Mouse (Mus musculus) forebrain, embryonic 10.5 days (tissue): Measurements from ENCODE around the gene Mlxip. TPM values are rescaled to one million over a fixed set of nuclear protein-coding genes. Genes with fewer than 3 reads are reported as not detected.

Source experiments
- DNase-seq: peaks from one replicate; pipeline ENCODE4 v3.0.0-alpha.2; 2017; ENCODE audit warnings: low spot score; ENCODE audit errors: extremely low spot score
- H3K27ac ChIP-seq: fragments of 300-500 bp; sonication (generic); 2 replicates; pipeline ENCODE4 v1.5.1; 2016; ENCODE audit warnings: mild to moderate bottlenecking
- H3K27me3 ChIP-seq: fragments of 300-500 bp; sonication (generic); 2 replicates; pipeline ENCODE4 v1.6.1; 2016; ENCODE audit warnings: mild to moderate bottlenecking; ENCODE audit not compliant: poor library complexity, severe bottlenecking
- H3K36me3 ChIP-seq: fragments of 300-500 bp; sonication (generic); replicated peaks from 2 replicates; pipeline ENCODE4 v1.6.1; 2016; ENCODE audit warnings: mild to moderate bottlenecking, moderate library complexity
- H3K4me1 ChIP-seq: fragments of 300-500 bp; sonication (generic); 2 replicates; pipeline ENCODE4 v1.6.1; 2016
- H3K4me3 ChIP-seq: fragments of 300-500 bp; sonication (generic); 2 replicates; pipeline ENCODE4 v1.5.1; 2016; ENCODE audit warnings: mild to moderate bottlenecking, moderate library complexity
- H3K9me3 ChIP-seq: fragments of 300-500 bp; sonication (generic); 2 replicates; pipeline ENCODE4 v1.6.1; 2016; ENCODE audit warnings: mild to moderate bottlenecking, moderate library complexity
- WGBS: fragments of 180-500 bp; shearing (Covaris S2); methylation state at CpG from one replicate; pipeline ENCODE4 v1.1.7; 2016; 5-methylcytosine and 5-hydroxymethylcytosine counted together
- polyA plus RNA-seq: library from polyadenylated mRNA; unstranded; fragments of >200 nt; fragmentation: Nextera tagmentation; extraction: Ambion mirVana; gene quantifications from 2 replicates; pipeline ENCODE4 v1.2.1, GENCODE M21; 2016

The Mlxip gene
- polyA plus RNA-seq, 1 experiment from 2014 or later = 17.9 TPM

DNA sequence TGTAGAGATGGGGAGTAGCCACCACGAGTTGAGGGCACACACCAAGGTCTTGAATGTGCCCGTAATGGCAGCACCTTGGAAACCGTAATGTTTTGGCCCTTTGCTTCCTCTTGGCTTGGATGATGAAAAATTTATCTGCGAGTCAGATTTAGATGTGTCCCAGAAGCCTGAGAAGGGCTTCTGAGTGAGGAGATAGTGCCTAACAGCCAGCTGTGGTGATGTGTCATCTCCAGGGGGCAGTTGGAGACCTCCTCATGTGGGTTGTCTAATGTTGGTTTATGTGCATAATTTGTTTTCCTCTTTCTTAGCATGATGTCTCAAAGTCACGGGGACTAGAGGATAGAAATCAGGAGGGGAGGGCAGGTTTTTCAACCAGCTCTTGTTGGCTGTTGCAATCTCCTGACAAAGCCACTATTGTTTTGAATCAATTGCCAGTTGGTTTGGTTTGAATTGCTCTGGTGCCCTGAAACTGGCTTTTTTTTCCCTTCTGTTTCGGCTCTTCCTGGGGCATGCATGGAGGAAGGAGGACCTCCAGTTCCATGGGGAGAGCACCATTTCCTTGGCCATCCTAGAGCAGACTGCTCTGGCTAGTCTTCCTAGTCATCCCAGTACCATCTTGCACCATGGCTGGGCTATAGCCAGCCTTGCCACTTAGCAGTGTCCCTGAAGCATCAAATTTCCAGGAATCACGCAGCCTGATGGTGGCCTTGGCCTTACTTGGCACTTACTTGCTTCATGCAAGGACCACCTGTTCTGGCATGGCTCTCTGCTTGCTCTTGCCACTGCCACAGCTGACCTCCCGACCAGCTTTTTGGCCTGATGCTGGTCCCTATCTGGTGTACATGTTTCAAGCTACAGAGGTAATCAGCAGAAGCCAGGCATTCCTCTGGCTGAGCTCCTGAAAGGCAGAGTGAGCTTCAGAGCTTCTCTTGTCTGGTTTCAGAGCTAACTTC, 22.2 kb downstream of the Mlxip start:
- 67% methylated on average over 8 of the region's 8 CpGs for WGBS
- H3K36me3 ChIP-seq = no peaks in the 10 kb centered on the region
- DNase-seq = no peak
- no peaks in the 10 kb centered on the region for H3K27me3 ChIP-seq
- H3K27ac ChIP-seq = no peak overlapping the region
- H3K9me3 ChIP-seq = no peaks in the 10 kb centered on the region
- no peak overlapping the region for H3K4me3 ChIP-seq
- peaks cover 32% of the 10 kb centered on the region for H3K4me1 ChIP-seq

DNA sequence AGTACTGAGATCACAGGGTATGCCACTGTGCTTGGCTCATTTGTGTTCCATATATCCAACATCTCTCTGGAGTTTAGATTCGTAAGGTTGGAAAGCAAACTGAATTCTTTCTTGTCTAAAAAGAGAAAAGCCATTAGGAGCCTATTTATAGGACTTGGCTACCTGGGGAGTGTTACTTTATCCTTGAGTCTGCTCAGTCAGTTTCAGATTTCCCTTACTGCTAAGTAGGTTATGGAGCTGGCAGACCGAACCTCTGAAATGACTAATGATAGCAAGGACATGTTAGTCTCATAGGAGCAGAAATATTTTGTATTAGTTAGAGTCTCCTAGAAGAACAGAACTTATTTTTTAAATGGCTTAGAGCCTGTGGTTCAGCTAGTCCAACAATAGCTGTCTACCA, 29.3 kb downstream of the Mlxip start:
- WGBS = 82% methylated on average over 2 of the region's 2 CpGs
- H3K36me3 ChIP-seq = peaks cover 17% of the 10 kb centered on the region

DNA sequence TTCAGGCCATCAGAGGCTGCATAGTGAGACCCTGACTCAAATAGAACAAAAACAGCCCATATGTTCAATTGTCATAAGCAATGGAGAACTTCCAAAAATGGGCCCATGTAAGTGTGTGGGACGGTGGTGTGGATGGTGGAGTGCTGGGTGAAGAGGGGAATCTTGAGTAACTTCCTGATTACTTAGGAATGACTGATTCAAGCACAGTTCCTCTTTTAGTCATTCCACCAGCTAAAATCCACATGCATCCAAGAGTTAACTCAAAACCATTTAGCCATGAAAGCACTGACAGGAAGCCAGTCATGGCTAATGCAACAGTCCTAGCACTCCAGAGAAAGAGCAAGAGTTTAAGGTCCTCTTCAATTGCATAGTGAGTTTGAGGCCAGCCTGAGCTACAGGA, 33.0 kb downstream of the Mlxip start:
- WGBS = 95% methylated on average over 1 of the region's 1 CpGs
- Histone ChIP-seq H3K27ac (no peak overlapping the region), H3K36me3 (peaks cover 17% of the 10 kb centered on the region), H3K27me3 (no peaks in the 10 kb centered on the region), H3K9me3 (peaks cover 11% of the 10 kb centered on the region; the same call in 1 of the 2 replicates), H3K4me3 (no peak overlapping the region), H3K4me1 (no peaks in the 10 kb centered on the region)
- no peak for DNase-seq

More for the DNA sequence above, 29.3 kb downstream of the Mlxip start:
- Histone ChIP-seq H3K4me1 (peaks cover 8% of the 10 kb centered on the region), H3K27me3 (no peaks in the 10 kb centered on the region), H3K4me3 (no peak overlapping the region), H3K9me3 (peaks cover 11% of the 10 kb centered on the region; the same call in 1 of the 2 replicates), H3K27ac (no peak overlapping the region)
- no peak for DNase-seq

DNA sequence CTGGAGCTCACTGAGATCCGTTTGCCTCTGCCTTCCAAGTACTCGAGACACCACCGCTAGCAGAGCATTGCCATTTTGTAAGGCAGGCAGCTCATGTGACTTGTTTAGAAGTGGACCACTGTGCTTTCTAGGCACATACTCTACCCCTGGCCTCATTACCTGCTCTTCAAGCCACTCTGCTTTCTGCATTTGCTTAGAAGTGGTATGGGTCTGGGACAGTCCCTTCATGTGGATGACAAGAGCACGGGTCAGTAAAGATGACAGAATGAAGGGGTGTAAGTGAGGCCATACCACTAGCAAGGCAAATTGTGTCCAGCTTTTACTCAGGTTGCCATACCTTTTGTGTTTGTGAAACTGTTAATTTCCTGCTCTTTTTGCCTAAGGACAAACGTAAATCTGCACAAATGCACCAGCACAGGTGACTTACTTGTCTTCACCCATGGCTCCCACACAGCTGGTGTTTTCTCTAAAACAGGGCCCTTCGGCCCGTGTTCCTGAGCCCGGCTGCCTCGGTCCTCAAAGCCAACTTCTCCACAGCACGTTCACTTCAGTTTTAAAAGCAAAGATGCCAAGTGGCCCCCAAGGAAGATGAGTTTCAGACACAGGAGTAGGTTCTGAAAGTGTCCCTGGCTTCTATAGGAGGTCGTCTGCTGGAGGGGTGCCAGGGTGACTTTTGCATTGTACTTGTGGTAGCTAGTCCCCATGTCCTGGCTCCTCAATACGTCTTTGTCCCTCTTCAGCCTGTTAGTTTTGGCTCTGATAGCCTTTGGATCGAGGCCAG, 37.1 kb downstream of the Mlxip start:
- Histone ChIP-seq H3K4me3 (no peak overlapping the region), H3K36me3 (peaks cover 11% of the 10 kb centered on the region), H3K4me1 (peaks cover 11% of the 10 kb centered on the region), H3K27me3 (no peaks in the 10 kb centered on the region), H3K27ac (no peak overlapping the region), H3K9me3 (peaks cover 5% of the 10 kb centered on the region; the same call in 1 of the 2 replicates)
- 90% methylated on average over 13 of the region's 13 CpGs for WGBS
- no peak for DNase-seq

DNA sequence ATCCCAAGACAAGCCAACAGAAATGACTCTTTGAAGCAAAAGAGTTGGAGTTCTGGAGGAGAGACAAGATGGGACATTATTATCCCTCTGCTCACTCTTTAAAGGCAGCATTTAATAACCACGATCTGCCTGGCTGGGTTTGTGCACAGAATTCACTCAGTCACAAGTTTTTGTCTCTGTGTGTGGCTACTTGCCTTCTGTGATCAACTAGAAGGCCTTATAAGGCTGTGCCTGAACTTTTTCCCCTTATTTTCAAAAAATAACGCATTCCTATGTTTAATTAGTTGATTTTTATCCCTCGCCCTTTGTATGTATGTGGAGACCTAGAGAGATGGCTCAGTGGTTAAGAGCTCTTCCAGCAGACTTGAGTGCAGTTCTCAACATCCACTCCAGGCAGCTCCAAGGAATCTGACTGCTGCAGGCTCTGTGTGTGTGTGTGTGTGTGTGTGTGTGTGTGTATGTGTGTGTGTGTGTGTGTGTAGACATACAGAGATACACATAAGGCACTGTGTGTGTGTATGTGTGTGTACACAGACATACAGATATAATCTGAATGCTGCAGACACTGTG, 37.8 kb downstream of the Mlxip start:
- H3K4me3 ChIP-seq = no peak overlapping the region
- H3K27me3 ChIP-seq = no peaks in the 10 kb centered on the region
- peaks cover 4% of the 10 kb centered on the region for H3K36me3 ChIP-seq
- no peak overlapping the region for H3K27ac ChIP-seq
- peaks cover 11% of the 10 kb centered on the region for H3K4me1 ChIP-seq
- WGBS = 92% methylated on average over 3 of the region's 3 CpGs
- no peaks in the 10 kb centered on the region for H3K9me3 ChIP-seq
- no peak for DNase-seq

DNA sequence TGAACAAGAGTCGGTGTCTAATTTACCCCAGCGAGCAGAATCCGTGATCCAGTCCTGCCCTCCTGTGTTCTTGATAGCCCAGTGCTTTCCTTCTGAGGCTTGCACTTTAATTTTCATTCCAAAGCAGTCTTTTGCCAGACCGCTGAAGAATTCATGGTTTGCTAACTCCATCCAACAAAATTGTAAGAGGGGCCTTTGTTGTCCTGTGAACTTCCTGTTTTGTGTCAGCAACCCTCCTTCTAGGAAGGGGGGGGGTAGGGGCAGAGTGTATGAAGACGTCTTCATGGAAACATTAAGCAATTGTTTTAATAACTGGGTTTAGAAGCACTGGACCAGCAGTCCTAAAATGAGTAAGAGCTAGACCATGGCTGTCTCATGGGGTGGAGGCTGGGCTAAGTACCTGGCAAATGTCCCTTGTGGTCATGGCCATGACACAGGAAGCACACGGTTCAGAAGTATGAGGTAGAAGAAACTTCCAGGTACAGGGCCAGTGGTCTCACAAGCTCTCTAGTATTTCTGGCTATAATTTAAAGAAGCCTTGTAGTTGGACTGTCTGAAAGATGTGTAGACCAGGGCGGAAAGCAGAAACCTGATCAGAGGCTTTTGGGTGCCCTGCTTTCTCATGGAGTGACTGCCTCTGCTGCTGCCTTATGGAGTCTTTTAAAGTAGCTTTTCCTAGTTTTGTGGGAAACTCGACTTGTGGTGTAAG, 41.6 kb downstream of the Mlxip start:
- no peak for DNase-seq
- H3K9me3 ChIP-seq = no peaks in the 10 kb centered on the region
- 68% methylated on average over 8 of the region's 8 CpGs for WGBS
- no peak overlapping the region for H3K4me3 ChIP-seq
- no peaks in the 10 kb centered on the region for H3K27me3 ChIP-seq
- H3K36me3 ChIP-seq = peaks cover 10% of the 10 kb centered on the region
- H3K4me1 ChIP-seq = peaks cover 11% of the 10 kb centered on the region
- H3K27ac ChIP-seq = no peak overlapping the region

DNA sequence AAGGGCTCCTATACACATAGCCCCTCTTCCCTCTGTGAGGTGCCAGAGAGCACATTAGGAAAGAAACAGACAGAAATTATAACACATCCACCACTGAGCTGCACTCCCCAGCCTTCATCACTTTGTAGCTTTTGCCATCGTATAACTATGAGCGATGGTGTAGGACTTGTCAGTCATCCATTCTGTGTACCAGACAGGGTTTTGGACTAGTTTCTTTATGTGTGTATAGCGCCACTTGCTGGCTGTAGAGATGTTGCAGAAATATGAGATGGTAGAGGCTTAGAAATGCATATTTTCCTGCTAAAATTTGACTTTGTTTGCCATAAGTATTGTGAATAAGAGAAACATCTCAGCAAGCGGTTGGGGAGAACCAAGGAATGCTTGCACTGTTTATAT, 42.2 kb downstream of the Mlxip start:
- no peak for DNase-seq
- Histone ChIP-seq H3K36me3 (peaks cover 13% of the 10 kb centered on the region), H3K9me3 (no peaks in the 10 kb centered on the region), H3K27me3 (no peaks in the 10 kb centered on the region), H3K27ac (no peak overlapping the region), H3K4me1 (peaks cover 11% of the 10 kb centered on the region), H3K4me3 (no peak overlapping the region)
- WGBS = 54% methylated on average over 4 of the region's 4 CpGs

DNA sequence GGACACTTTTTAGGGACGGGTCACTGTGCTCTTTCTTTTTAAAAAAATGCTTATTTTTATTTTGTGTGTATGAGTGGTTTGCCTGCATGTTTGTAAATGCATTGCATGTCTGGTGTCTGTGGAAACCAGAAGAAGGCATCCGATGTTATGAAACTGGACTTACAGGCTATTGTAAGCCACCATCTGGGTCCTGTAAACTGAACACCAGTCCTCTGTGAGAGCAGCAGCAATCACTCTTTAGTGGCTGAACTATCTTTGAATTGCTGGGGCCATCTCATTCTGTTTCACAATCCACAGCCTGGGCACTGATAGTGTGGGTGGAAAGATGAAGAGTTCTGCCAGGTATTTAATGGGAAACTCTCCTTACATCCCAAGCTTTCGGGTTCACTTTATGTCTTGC, 43.8 kb downstream of the Mlxip start:
- 88% methylated on average over 3 of the region's 3 CpGs for WGBS
- no peak overlapping the region for H3K4me3 ChIP-seq
- peaks cover 29% of the 10 kb centered on the region for H3K36me3 ChIP-seq

DNA sequence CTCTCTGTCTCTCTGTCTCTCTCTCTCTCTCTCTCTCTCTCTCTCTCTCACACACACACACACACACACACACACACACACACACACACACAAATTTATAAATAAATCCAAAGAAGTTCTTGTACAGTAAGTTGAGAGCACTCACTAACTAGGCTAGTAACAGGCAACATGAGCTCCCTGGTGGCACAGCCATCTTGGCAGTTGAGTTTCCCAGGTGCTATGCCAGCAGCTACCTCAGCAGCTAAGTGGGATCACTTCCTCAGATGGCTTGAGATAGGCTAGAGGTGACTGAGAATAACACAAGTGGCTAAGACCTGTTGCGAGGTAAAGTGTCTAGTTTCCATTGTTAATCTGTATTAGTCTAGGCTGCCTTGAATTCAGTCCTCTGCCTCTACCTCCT, 44.7 kb downstream of the Mlxip start:
- WGBS = 82% methylated on average over 1 of the region's 1 CpGs
- H3K27me3 ChIP-seq = no peaks in the 10 kb centered on the region
- H3K36me3 ChIP-seq = peaks cover 35% of the 10 kb centered on the region
- no peak for DNase-seq
- no peak overlapping the region for H3K4me3 ChIP-seq
- no peaks in the 10 kb centered on the region for H3K9me3 ChIP-seq
- H3K27ac ChIP-seq = no peak overlapping the region
- peaks cover 11% of the 10 kb centered on the region for H3K4me1 ChIP-seq

More for the DNA sequence above, 43.8 kb downstream of the Mlxip start:
- DNase-seq = no peak
- Histone ChIP-seq H3K4me1 (peaks cover 11% of the 10 kb centered on the region), H3K27me3 (no peaks in the 10 kb centered on the region), H3K9me3 (no peaks in the 10 kb centered on the region), H3K27ac (no peak overlapping the region)

DNA sequence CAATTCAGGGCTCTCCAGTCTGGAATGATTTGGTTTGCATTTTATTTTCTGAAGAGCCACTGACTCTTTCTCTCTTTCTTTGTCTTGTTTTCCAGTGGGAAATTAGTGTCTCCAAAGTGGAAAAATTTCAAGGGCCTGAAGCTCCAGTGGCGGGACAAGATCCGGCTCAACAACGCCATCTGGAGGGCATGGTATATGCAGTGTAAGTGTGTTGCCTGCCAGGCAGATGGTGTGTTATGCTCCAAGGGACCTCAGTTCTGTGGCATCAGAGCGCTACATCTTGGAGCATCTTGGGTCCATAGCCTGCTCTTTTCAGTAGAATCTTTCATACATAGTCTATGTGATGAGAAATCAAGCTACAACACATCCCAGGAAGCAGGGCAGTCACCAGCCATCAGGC, 45.3 kb downstream of the Mlxip start:
- Histone ChIP-seq H3K27ac (no peak overlapping the region), H3K9me3 (no peaks in the 10 kb centered on the region), H3K4me1 (peaks cover 11% of the 10 kb centered on the region), H3K27me3 (no peaks in the 10 kb centered on the region), H3K36me3 (peaks cover 40% of the 10 kb centered on the region), H3K4me3 (no peak overlapping the region)
- no peak for DNase-seq
- WGBS = 86% methylated on average over 4 of the region's 4 CpGs

DNA sequence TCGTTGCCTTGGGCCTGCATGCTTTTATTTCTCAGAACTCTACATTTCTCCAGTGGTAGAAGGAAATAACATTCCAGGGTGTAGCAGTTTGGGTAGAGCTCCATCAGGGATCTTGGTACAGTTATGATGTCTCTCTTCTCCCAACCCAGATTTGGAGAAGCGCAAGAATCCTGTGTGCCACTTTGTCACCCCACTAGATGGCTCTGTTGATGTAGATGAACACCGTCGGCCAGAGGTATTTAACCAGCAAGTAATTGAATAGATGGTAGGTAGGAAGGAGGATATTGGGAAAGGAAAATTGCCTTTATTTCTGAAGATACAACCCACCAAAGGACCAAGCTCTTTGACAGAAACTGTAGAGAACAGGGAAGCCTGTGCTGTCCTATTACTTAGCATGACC, 46.1 kb downstream of the Mlxip start:
- Histone ChIP-seq H3K4me1 (peaks cover 10% of the 10 kb centered on the region), H3K9me3 (no peaks in the 10 kb centered on the region), H3K4me3 (no peak overlapping the region), H3K27ac (no peak overlapping the region), H3K36me3 (peaks cover 47% of the 10 kb centered on the region), H3K27me3 (no peaks in the 10 kb centered on the region)
- 74% methylated on average over 4 of the region's 4 CpGs for WGBS
- DNase-seq = no peak

DNA sequence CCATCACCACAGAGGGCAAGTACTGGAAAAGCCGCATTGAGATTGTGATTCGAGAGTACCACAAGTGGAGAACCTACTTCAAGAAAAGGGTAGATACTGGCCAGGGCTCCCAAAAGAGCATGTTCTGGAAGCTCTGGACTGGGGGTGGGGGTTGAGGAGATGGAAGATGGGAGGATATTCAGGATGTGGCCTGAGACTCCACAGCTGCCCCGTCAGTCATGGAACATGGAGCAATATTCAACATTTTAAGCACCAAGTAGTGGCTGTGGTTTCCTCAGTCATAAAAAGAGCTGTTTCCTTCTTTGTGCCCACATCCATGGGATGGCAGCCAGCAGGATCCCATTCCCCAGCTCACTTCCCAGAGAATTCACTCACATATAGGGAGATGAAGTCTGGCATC, 47.7 kb downstream of the Mlxip start:
- no peak for DNase-seq
- Histone ChIP-seq H3K27me3 (no peaks in the 10 kb centered on the region), H3K4me1 (no peaks in the 10 kb centered on the region), H3K27ac (no peak overlapping the region), H3K36me3 (peaks cover 62% of the 10 kb centered on the region), H3K4me3 (no peak overlapping the region), H3K9me3 (no peaks in the 10 kb centered on the region)
- WGBS = 90% methylated on average over 3 of the region's 3 CpGs
